Mouse (Mus musculus) hindbrain, postnatal 0 days (tissue): ENCODE measurements around the gene Kctd15. TPM values are rescaled to one million over a fixed set of nuclear protein-coding genes. Genes with fewer than 3 reads are reported as not detected.

Source experiments
- ATAC-seq: fragments of 200-750 bp; cut with Nextera tagmentation; 2 replicates; pipeline ENCODE4 v1.8.0; 2017; ENCODE audit warnings: mild to moderate bottlenecking, moderate TSS enrichment, moderate library complexity
- DNase-seq: peaks from one replicate; pipeline ENCODE4 v3.0.0-alpha.2; 2015; ENCODE audit warnings: low spot score
- H3K27ac ChIP-seq: fragments of 300-500 bp; sonication (generic); 2 replicates; pipeline ENCODE4 v1.5.1; 2014; ENCODE audit warnings: mild to moderate bottlenecking
- H3K27me3 ChIP-seq: fragments of 300-500 bp; sonication (generic); 2 replicates; pipeline ENCODE4 v1.6.1; 2014; ENCODE audit warnings: low read length, mixed read lengths; ENCODE audit not compliant: insufficient read depth
- H3K36me3 ChIP-seq: fragments of 300-500 bp; sonication (generic); 2 replicates; pipeline ENCODE4 v1.6.1; 2014; ENCODE audit warnings: low read length, mixed read lengths; ENCODE audit not compliant: insufficient read depth
- H3K4me1 ChIP-seq: fragments of 300-500 bp; sonication (generic); 2 replicates; pipeline ENCODE4 v1.6.1; 2014; ENCODE audit warnings: antibody characterized with exemption, low read length, mixed read lengths; ENCODE audit not compliant: insufficient read depth
- H3K4me2 ChIP-seq: fragments of 300-500 bp; sonication (generic); 2 replicates; pipeline ENCODE4 v1.6.1; 2014; ENCODE audit warnings: low read depth, mild to moderate bottlenecking, low read length, moderate library complexity, mixed read lengths
- H3K4me3 ChIP-seq: fragments of 300-500 bp; sonication (generic); 2 replicates; pipeline ENCODE4 v1.5.1; 2014; ENCODE audit warnings: low read length
- H3K9ac ChIP-seq: fragments of 300-500 bp; sonication (generic); replicated peaks from 2 replicates; pipeline ENCODE4 v1.6.1; 2014; ENCODE audit warnings: mild to moderate bottlenecking, low read length, moderate library complexity, mixed read lengths
- H3K9me3 ChIP-seq: fragments of 300-500 bp; sonication (generic); 2 replicates; pipeline ENCODE4 v1.6.1; 2016; ENCODE audit warnings: low read length, mixed read lengths
- CTCF ChIP-seq: IDR thresholded peaks from 2 replicates; pipeline ENCODE4 v1.5.1; 2016; ENCODE audit warnings: antibody characterized with exemption, control low read depth, low read depth
- WGBS: fragments of 180-500 bp; shearing (Covaris S2); extraction: QIAGEN DNeasy Blood & Tissue Kit; methylation state at CpG from one replicate; pipeline ENCODE4 v1.1.7; 2014; 5-methylcytosine and 5-hydroxymethylcytosine counted together
- polyA plus RNA-seq: library from polyadenylated mRNA; unstranded; fragments of >200 nt; fragmentation: Nextera tagmentation; extraction: Ambion mirVana; gene quantifications from 2 replicates; pipeline ENCODE4 v1.2.1, GENCODE M21; 2015
- total RNA-seq: library from RNA; depleted of rRNA; stranded (reverse); fragments of >200 nt; gene quantifications from 2 replicates; pipeline ENCODE4 v1.2.3, GENCODE M21; 2014

Kctd15 gene
- total and polyA plus RNA-seq, 2 experiments from 2014 or later, result 12.6 to 59.7 TPM

GRCm38 (mm10) chr7:34694898-34695297 is 38.4 kb upstream of the Kctd15 start:
- 26% methylated on average over 9 of the region's 9 CpGs for WGBS
- H3K4me1 ChIP-seq, result peaks cover 11% of the 10 kb centered on the region; the same call in 1 of the 2 replicates
- H3K4me3 ChIP-seq, result no peak overlapping the region
- DNase-seq (no peak), ATAC-seq (no peak)
- no peaks in the 10 kb centered on the region for H3K9me3 ChIP-seq
- no peaks in the 10 kb centered on the region for H3K27me3 ChIP-seq
- no peak overlapping the region for H3K27ac ChIP-seq
- no peak overlapping the region for H3K9ac ChIP-seq
- no peaks in the 10 kb centered on the region for H3K36me3 ChIP-seq
- H3K4me2 ChIP-seq, result no peak overlapping the region
- no peak for TF ChIP-seq CTCF

- Histone ChIP-seq H3K27ac (no peak overlapping the region), H3K27me3 (no peaks in the 10 kb centered on the region), H3K4me3 (no peak overlapping the region), H3K9me3 (no peaks in the 10 kb centered on the region), H3K36me3 (no peaks in the 10 kb centered on the region), H3K4me1 (peaks cover 11% of the 10 kb centered on the region; the same call in 1 of the 2 replicates), H3K9ac (no peak overlapping the region), H3K4me2 (no peak overlapping the region)
- ATAC-seq (no peak), DNase-seq (no peak)
- no peak for TF ChIP-seq CTCF
- 93% methylated on average over 13 of the region's 13 CpGs for WGBS
Observed at GRCm38 (mm10) chr7:34693916-34694315, 37.4 kb upstream of the Kctd15 start.

GRCm38 (mm10) chr7:34693072-34693471 is 36.5 kb upstream of the Kctd15 start:
- no peak overlapping the region for H3K27ac ChIP-seq
- WGBS, result 40% methylated on average over 4 of the region's 4 CpGs

GRCm38 (mm10) chr7:34690111-34690510 is 33.6 kb upstream of the Kctd15 start:
- no peak overlapping the region for H3K9ac ChIP-seq
- no peak overlapping the region for H3K4me2 ChIP-seq
- TF ChIP-seq CTCF, result no peak
- H3K9me3 ChIP-seq, result no peaks in the 10 kb centered on the region
- WGBS, result 40% methylated on average over 13 of the region's 13 CpGs
- H3K27ac ChIP-seq, result no peak overlapping the region
- peak; percentile 25 for DNase-seq
- H3K36me3 ChIP-seq, result no peaks in the 10 kb centered on the region
- no peaks in the 10 kb centered on the region for H3K27me3 ChIP-seq
- H3K4me1 ChIP-seq, result peaks cover 11% of the 10 kb centered on the region; the same call in 1 of the 2 replicates
- ATAC-seq, result no peak
- no peak overlapping the region for H3K4me3 ChIP-seq

More at GRCm38 (mm10) chr7:34693072-34693471, 36.5 kb upstream of the Kctd15 start:
- Histone ChIP-seq H3K36me3 (no peaks in the 10 kb centered on the region), H3K9me3 (no peaks in the 10 kb centered on the region), H3K4me3 (no peak overlapping the region), H3K9ac (no peak overlapping the region), H3K4me1 (peaks cover 11% of the 10 kb centered on the region; the same call in 1 of the 2 replicates), H3K27me3 (no peaks in the 10 kb centered on the region), H3K4me2 (no peak overlapping the region)
- ATAC-seq (peak; percentile 27; the same call in 1 of the 2 replicates), DNase-seq (peak; percentile 59)
- no peak for TF ChIP-seq CTCF

- H3K27ac ChIP-seq, result no peak overlapping the region
- H3K9me3 ChIP-seq, result no peaks in the 10 kb centered on the region
- H3K27me3 ChIP-seq, result no peaks in the 10 kb centered on the region
- no peak overlapping the region for H3K4me2 ChIP-seq
- no peak overlapping the region for H3K9ac ChIP-seq
- no peaks in the 10 kb centered on the region for H3K36me3 ChIP-seq
- no peak for TF ChIP-seq CTCF
- H3K4me3 ChIP-seq, result no peak overlapping the region
- WGBS, result 31% methylated on average over 6 of the region's 6 CpGs
- peaks cover 11% of the 10 kb centered on the region; the same call in 1 of the 2 replicates for H3K4me1 ChIP-seq
- DNase-seq, result peak; percentile 38
- no peak for ATAC-seq
Observed at GRCm38 (mm10) chr7:34689028-34689427, 32.5 kb upstream of the Kctd15 start.

- no peaks in the 10 kb centered on the region for H3K4me1 ChIP-seq
- ATAC-seq, result no peak
- H3K9me3 ChIP-seq, result no peaks in the 10 kb centered on the region
- no peaks in the 10 kb centered on the region for H3K27me3 ChIP-seq
- H3K27ac ChIP-seq, result no peak overlapping the region
- H3K4me3 ChIP-seq, result no peak overlapping the region
- H3K36me3 ChIP-seq, result no peaks in the 10 kb centered on the region
- no peak overlapping the region for H3K4me2 ChIP-seq
- H3K9ac ChIP-seq, result no peak overlapping the region
- TF ChIP-seq CTCF, result no peak
- no peak for DNase-seq
- 33% methylated on average over 7 of the region's 7 CpGs for WGBS
Observed at GRCm38 (mm10) chr7:34685801-34686200, 29.3 kb upstream of the Kctd15 start.

- no peak for TF ChIP-seq CTCF
- no peak overlapping the region for H3K4me2 ChIP-seq
- WGBS, result 68% methylated on average over 4 of the region's 4 CpGs
- no peaks in the 10 kb centered on the region for H3K27me3 ChIP-seq
- ATAC-seq (no peak), DNase-seq (no peak)
- peaks cover 4% of the 10 kb centered on the region; the same call in 1 of the 2 replicates for H3K4me1 ChIP-seq
- no peak overlapping the region for H3K27ac ChIP-seq
- H3K9me3 ChIP-seq, result no peaks in the 10 kb centered on the region
- no peak overlapping the region for H3K4me3 ChIP-seq
- no peaks in the 10 kb centered on the region for H3K36me3 ChIP-seq
- no peak overlapping the region for H3K9ac ChIP-seq
Observed at GRCm38 (mm10) chr7:34685176-34685575, 28.6 kb upstream of the Kctd15 start.
